Mouse (Mus musculus): ENCODE data around the gene Rufy3.

- TF ChIP-seq CTCF (IDR thresholded peaks at IDR 0.05; ENCODE audit: low read depth): no peak
- no peak for TF ChIP-seq EP300 (IDR thresholded peaks at IDR 0.05; ENCODE audit: low read depth)
Measured at GRCm38 (mm10) chr5:88657868-88658267, 93.0 kb downstream of the Rufy3 start.
